Mouse (Mus musculus): ENCODE results near the gene Ajap1.

Gene Ajap1

GRCm38 (mm10) chr4:153482459-153483338, at the start of gene Ajap1:
Gene Ajap1 (minus strand): TSS chr4:153482811.
- no peak for DNase-seq

GRCm38 (mm10) chr4:153530536-153530935, 47.9 kb upstream of the Ajap1 start:
- no peak for DNase-seq

GRCm38 (mm10) chr4:153521601-153522000, 39.0 kb upstream of the Ajap1 start:
- no peak for DNase-seq

GRCm38 (mm10) chr4:153519888-153520287, 37.3 kb upstream of the Ajap1 start:
- no peak for DNase-seq

GRCm38 (mm10) chr4:153519289-153519688, 36.7 kb upstream of the Ajap1 start:
- no peak for DNase-seq

GRCm38 (mm10) chr4:153515786-153516185, 33.2 kb upstream of the Ajap1 start:
- DNase-seq = no peak

GRCm38 (mm10) chr4:153514071-153514470, 31.5 kb upstream of the Ajap1 start:
- DNase-seq = no peak

GRCm38 (mm10) chr4:153511530-153511929, 28.9 kb upstream of the Ajap1 start:
- DNase-seq = no peak

GRCm38 (mm10) chr4:153501936-153502335, 19.3 kb upstream of the Ajap1 start:
- DNase-seq = no peak

GRCm38 (mm10) chr4:153492444-153492843, 9.8 kb upstream of the Ajap1 start:
- DNase-seq = no peak

- no peak for DNase-seq
Measured at GRCm38 (mm10) chr4:153489116-153489515, 6.5 kb upstream of the Ajap1 start.

- DNase-seq = no peak
Measured at GRCm38 (mm10) chr4:153485913-153486312, 3.3 kb upstream of the Ajap1 start.

GRCm38 (mm10) chr4:153484392-153484791, 1.8 kb upstream of the Ajap1 start:
- DNase-seq = peak; percentile 40

- no peak for DNase-seq
Measured at GRCm38 (mm10) chr4:153481361-153482234, 1.0 kb downstream of the Ajap1 start.

- no peak for DNase-seq
Measured at GRCm38 (mm10) chr4:153480551-153481262, 1.9 kb downstream of the Ajap1 start.

GRCm38 (mm10) chr4:153479144-153479543, 3.5 kb downstream of the Ajap1 start:
- DNase-seq = no peak

GRCm38 (mm10) chr4:153473480-153474252, 8.9 kb downstream of the Ajap1 start:
- no peak for DNase-seq

- no peak for DNase-seq
Measured at GRCm38 (mm10) chr4:153469712-153470111, 12.9 kb downstream of the Ajap1 start.

- no peak for DNase-seq
Measured at GRCm38 (mm10) chr4:153459934-153460333, 22.7 kb downstream of the Ajap1 start.

GRCm38 (mm10) chr4:153459503-153459902, 23.1 kb downstream of the Ajap1 start:
- DNase-seq = no peak

- DNase-seq = no peak
Measured at GRCm38 (mm10) chr4:153458821-153459220, 23.8 kb downstream of the Ajap1 start.

GRCm38 (mm10) chr4:153453496-153453895, 29.1 kb downstream of the Ajap1 start:
- DNase-seq = no peak

All from kidney, adult 11 months (tissue).